Mouse (Mus musculus) heart, adult 8-10 months (tissue): ENCODE results near the gene Adam12. TPM values are rescaled to one million over a fixed set of nuclear protein-coding genes. Genes with fewer than 3 reads are reported as not detected.

Experiments
- DNase-seq: peaks from one replicate; pipeline ENCODE4 v3.0.0; 2022; ENCODE audit warnings: low spot score
- total RNA-seq, 4 experiments: library from RNA; stranded (reverse); gene quantifications; 2 replicates each; pipeline ENCODE4 v1.2.4; 2022

Gene Adam12
- total RNA-seq, 4 experiments from 2014 or later = 0.31 to 0.37 (median 0.34) TPM

DNA sequence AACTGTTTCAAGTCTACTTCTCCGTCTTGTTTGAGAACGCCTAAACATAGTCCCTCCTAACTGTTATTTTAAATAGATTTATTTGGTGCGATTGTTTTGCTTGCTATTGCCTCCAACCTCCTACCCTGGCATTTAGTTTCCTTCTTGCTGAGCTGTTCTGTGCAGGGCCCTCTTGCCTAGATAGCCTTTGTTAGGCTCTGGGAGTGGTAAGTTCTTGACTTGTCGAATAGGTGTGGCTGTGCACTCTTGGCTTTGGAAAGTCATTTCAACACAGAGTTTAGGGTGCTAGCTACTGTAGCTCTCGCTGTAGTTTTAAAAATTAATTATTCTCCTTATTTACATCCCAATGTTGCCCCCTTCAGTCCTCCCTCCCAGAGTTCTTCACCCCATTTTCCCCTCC, 222.8 kb downstream of the Adam12 start:
- no peak for DNase-seq

- no peak for DNase-seq
Observed at GRCm38 (mm10) chr7:134007942-134008361, 224.0 kb downstream of the Adam12 start.

GRCm38 (mm10) chr7:134001581-134001980, 230.4 kb downstream of the Adam12 start:
- no peak for DNase-seq

- DNase-seq = peak; percentile 21
Observed at GRCm38 (mm10) chr7:133990930-133991329, 241.0 kb downstream of the Adam12 start.

DNA sequence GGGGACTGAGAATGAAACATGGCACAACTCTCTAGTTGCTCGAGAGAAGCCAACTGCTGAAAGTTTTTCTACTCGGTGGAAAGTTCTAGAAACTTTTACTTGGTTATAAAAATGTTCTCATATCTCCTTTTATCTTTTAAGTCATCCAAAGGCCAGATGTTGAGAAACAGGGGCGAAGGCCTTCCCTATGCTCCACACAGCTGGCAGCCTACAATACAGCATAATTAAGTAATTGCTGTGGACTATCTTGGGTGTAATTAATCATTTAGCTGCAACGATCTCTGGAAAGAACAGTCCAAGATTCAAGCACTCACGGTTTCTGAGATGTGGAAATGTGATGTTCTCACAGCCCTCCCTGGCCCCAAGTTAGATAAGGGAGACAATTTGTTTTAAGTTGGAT, 243.6 kb downstream of the Adam12 start:
- DNase-seq = peak; percentile 3

DNA sequence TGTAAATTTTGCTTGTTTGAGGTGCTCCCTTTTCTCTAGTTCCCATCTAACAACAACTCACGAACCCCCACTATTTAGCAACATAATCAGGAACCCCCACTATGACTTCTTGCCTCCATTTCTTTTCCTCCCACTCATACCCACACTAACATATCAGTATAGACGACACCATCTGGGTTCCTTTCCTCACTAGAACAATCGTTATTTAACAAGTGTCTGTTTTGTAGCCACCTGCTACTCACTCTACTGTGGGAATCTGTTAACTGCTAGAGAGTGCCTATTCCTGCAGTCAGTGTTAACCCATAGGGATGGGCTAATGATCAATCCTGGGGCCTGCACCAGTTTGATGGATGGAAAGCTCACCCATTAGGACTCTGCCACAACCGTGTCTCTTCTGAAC, 245.7 kb downstream of the Adam12 start:
- no peak for DNase-seq

GRCm38 (mm10) chr7:133985648-133986047, 246.3 kb downstream of the Adam12 start:
- no peak for DNase-seq

DNA sequence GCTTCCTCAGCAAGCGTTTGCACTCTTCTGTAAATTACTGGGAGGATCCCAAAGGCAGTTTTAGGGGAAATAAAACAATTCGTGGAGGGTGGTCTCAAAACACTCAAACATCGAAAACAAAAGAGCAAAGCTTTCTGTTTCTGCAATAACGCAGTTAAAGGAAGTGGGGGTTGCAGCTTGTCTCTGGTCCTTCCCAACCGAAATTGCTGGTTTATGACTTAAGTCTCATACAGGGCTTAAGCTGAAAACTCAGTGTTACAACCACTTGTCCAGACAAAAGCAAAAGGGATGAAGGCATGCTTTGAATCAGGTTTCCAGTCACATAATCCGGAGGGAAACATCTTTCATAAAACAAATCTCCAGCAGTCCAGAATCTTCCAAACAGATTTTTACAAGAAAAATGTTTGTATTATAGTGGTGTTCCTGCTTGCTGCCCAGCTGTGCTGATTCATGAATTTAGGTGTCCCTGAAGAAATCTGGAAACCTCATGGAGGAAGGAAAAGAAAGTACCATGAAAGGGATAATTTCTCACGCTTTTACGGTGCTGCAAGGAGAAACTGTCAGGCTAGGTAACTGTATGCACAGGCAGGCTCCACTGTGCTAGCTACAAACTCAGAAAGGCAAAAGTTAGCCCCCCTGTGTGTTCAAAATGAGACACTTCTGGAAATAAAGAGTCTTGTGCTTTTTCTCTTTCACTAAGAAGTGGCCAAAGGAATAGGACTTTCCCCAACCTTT, 255.4 kb downstream of the Adam12 start:
- no peak for DNase-seq

GRCm38 (mm10) chr7:133971086-133971485, 260.9 kb downstream of the Adam12 start:
- peak; percentile 33 for DNase-seq

- no peak for DNase-seq
Observed at GRCm38 (mm10) chr7:133970407-133970806, 261.5 kb downstream of the Adam12 start.

DNA sequence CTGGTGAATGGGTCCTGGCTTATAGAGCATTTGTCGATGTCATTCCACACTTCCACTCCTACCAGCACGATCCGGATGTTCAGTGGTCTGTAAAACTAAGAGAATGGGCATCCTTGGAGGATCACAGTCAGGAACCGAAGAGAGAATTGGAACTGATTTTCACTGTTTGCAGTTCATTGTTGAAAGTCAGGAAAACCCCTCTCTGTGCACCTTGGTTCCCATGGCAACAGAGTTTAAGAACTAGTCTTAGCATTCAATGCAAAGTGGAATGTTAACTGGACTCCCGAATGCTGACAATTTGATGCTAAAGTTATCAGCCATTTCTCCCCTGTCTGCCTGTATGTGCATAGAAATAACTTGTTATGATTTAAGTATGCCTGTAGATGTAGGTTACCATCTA, 264.0 kb downstream of the Adam12 start:
- no peak for DNase-seq

DNA sequence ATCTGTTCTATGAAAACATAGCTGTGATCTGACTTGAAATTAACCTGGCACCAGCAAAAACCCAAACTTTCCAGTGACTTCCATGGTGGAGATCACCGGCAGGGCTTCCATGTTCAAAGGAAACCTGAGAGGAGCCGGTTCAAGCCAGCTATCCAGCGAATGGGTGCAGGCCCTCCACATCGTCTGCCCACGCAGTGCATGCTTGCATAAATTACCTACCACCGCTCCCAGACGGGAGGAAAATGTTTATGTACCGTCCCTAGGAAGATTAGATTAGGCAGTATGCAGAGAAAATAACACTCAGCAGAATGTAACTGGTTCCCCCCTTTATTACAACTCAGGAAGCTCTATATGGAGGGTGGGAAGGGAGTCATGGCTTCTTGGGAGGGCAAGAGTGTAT, 268.4 kb downstream of the Adam12 start:
- no peak for DNase-seq

DNA sequence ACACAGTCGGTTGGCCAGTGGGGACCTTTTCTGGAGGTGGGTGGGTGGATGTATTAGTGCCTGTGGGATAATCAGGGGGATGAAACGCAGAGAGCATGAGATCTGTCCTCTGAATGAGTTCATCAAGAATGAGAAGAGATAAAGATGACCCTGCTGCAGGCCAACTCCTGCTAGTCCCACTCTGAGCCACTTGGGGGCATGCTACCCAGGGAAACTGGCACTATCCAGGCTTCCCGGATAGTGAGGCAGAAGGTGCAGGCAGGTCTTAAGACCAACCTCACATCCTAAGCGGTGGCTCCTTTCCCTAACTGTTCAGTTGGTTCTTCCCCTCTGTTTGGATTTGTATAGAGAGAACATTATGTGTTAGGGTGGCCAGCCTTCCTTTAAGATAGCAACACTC, 272.7 kb downstream of the Adam12 start:
- DNase-seq = no peak

DNA sequence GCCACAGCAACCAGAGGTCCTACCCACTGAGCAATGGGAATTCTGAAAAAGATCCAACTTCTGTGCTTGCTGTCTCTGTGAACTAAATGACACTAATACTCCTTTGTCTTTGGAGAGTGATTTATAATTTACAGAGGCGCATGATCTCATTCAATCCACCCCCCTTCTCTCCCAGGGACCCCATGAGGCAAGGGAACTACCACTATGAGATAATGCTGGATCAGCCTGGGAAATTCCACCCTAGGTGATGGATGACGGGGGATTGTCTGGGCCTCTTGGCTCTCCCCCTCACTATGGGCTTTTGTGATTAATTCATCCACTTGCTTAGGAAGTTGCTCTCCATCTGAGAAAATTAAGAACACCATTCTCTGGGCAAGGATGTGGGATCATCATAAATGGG, 274.1 kb downstream of the Adam12 start:
- DNase-seq = no peak

GRCm38 (mm10) chr7:133954111-133955091, 277.5 kb downstream of the Adam12 start:
- DNase-seq = no peak

- no peak for DNase-seq
Observed at GRCm38 (mm10) chr7:133951777-133952545, 280.0 kb downstream of the Adam12 start.

- DNase-seq = no peak
Observed at GRCm38 (mm10) chr7:133947360-133947759, 284.6 kb downstream of the Adam12 start.

GRCm38 (mm10) chr7:133946757-133947345, 285.1 kb downstream of the Adam12 start:
- DNase-seq = no peak

DNA sequence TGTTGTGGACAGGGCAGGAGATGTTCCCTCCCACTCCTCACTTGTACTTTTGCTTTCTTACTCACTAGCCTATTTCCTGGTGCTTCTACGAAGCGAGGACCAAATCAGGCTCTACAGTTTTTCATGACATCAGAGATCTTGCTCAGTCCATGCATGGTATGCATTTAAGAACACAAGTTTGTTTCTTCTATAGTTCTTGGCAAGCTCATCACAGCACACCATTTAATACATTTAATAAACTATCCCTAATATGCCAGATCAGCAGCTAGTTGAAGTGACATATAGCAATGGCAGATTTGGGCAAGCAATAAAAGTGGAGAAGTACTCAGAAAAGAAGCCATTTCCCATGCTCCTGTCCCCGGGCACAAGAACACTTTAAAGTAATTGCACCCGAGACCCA, 285.8 kb downstream of the Adam12 start:
- DNase-seq = no peak

- no peak for DNase-seq
Observed at GRCm38 (mm10) chr7:133940405-133940804, 291.5 kb downstream of the Adam12 start.

DNA sequence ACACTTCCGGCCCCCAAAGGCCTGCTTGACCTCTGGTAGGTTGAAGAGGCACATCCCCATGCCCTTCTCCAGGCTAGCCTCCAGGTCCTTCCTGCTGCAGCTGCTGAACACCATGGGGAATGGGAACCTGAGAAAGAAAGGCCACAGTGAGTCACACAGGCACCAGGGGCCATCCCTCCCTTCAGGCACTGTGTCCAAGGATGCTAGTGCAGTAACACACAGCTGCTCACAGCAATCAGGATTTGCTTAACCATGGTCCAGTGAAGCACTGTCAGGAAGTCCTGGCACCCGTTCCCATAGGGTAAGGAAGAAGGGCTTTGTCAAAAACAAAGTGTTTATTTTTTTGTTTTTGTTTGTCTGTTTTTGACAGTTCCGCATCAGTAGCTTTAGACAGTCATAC, 294.5 kb downstream of the Adam12 start:
- DNase-seq = no peak

DNA sequence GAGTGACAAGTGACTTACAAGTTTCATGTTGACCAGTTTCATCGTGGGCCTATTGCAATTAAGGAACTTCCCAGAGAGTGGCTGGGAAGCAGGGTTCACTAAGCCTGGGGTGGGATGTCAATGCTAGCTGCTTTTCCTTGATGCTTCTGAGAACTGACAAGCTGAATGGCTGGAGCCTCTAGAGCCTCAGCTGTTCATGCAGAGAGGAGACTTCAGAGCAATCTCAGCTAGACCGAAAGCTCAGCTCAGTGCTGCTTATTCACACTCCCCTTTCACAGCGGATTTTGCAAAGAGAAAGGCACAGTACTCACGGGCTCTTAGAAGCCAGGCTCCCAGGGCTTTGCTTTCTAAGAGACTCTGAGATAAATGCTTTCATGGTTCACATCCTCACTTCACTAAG, 295.6 kb downstream of the Adam12 start:
- DNase-seq = no peak
